Mouse (Mus musculus) cerebellum, adult 2 months (tissue): ENCODE measurements at regions not wholly inside any gene's neighbourhood (a gene's known extent, or its start where the extent isn't known, plus 50 kb on each side); places are given as distances from the start of the nearest gene placed in this dataset.

ENCODE experiments used
- CTCF ChIP-seq: fragments of 200-500 bp; IDR thresholded peaks from 2 replicates; pipeline ENCODE4 v1.5.1; 2011; ENCODE audit warnings: low read depth, mild to moderate bottlenecking, control low read depth, low read length, moderate library complexity, borderline replicate concordance; ENCODE audit not compliant: insufficient read depth
- POLR2A ChIP-seq: fragments of 200-500 bp; IDR thresholded peaks from 2 replicates; pipeline ENCODE4 v1.6.1; 2011; ENCODE audit warnings: low read length, control low read depth, borderline replicate concordance; ENCODE audit not compliant: insufficient read depth

- TF ChIP-seq POLR2A = no peak
- no peak for TF ChIP-seq CTCF
These were observed 570.0 kb upstream of the Cnksr2 start for GRCm38 (mm10) chrX:158613136-158613535.
